Mouse (Mus musculus) v-Abl transformed pro-B cells (cell line): Measurements from ENCODE around the gene Vwa8.

ENCODE experiments used
- in situ Hi-C, 2 experiments: fragments of 400-800 bp; cut with MboI; formaldehyde crosslinking; loops; one replicate each; pipeline ENCODE4 v1.15.1; 2025; ENCODE audit not compliant: unreplicated experiment in 2 of 2

Gene Vwa8

GRCm38 (mm10) chr14:79161741-79162140 is 312.9 kb downstream of the Vwa8 start:
- in situ Hi-C loops, result loop anchor here in 1 of 2 experiments (5.0 to 10.0 kb wide), 2 partner anchors 34 to 133 kb away; no protein-coding TSS in a partner anchor

GRCm38 (mm10) chr14:79162678-79163077 is 313.8 kb downstream of the Vwa8 start:
- in situ Hi-C loops, result loop anchor here in 1 of 2 experiments (5.0 to 10.0 kb wide), 2 partner anchors 35 to 132 kb away; no protein-coding TSS in a partner anchor

- in situ Hi-C loops, result loop anchor here in 1 of 2 experiments (5.0 to 10.0 kb wide), 2 partner anchors 37 to 130 kb away; no protein-coding TSS in a partner anchor
Observed at GRCm38 (mm10) chr14:79164334-79164733, 315.5 kb downstream of the Vwa8 start.

- in situ Hi-C loops, result loop anchor here in 1 of 2 experiments (5.0 to 10.0 kb wide), 2 partner anchors 38 to 130 kb away; no protein-coding TSS in a partner anchor
Observed at GRCm38 (mm10) chr14:79164925-79165324, 316.1 kb downstream of the Vwa8 start.

GRCm38 (mm10) chr14:79174526-79174925 is 325.7 kb downstream of the Vwa8 start:
- in situ Hi-C loops, result no loop called here

- in situ Hi-C loops, result no loop called here
Observed at GRCm38 (mm10) chr14:79177754-79178153, 328.9 kb downstream of the Vwa8 start.

GRCm38 (mm10) chr14:79178247-79178646 is 329.4 kb downstream of the Vwa8 start:
- in situ Hi-C loops, result no loop called here

GRCm38 (mm10) chr14:79180078-79180730 is 331.4 kb downstream of the Vwa8 start:
- in situ Hi-C loops, result no loop called here

GRCm38 (mm10) chr14:79181748-79182147 is 332.9 kb downstream of the Vwa8 start:
- in situ Hi-C loops, result no loop called here

- in situ Hi-C loops, result no loop called here
Observed at GRCm38 (mm10) chr14:79182801-79183200, 333.9 kb downstream of the Vwa8 start.

GRCm38 (mm10) chr14:79183261-79183660 is 334.4 kb downstream of the Vwa8 start:
- in situ Hi-C loops, result no loop called here

GRCm38 (mm10) chr14:79184071-79184470 is 335.2 kb downstream of the Vwa8 start:
- in situ Hi-C loops, result no loop called here

GRCm38 (mm10) chr14:79185018-79185685 is 336.3 kb downstream of the Vwa8 start:
- in situ Hi-C loops, result no loop called here

GRCm38 (mm10) chr14:79186976-79187375 is 338.1 kb downstream of the Vwa8 start:
- in situ Hi-C loops, result no loop called here

- in situ Hi-C loops, result no loop called here
Observed at GRCm38 (mm10) chr14:79196711-79197110, 347.9 kb downstream of the Vwa8 start.

GRCm38 (mm10) chr14:79198066-79198465 is 349.2 kb downstream of the Vwa8 start:
- in situ Hi-C loops, result no loop called here

GRCm38 (mm10) chr14:79200133-79200891 is 351.5 kb downstream of the Vwa8 start:
- in situ Hi-C loops, result no loop called here

GRCm38 (mm10) chr14:79200892-79201285 is 352.0 kb downstream of the Vwa8 start:
- in situ Hi-C loops, result no loop called here

GRCm38 (mm10) chr14:79202722-79203362 is 354.0 kb downstream of the Vwa8 start:
- in situ Hi-C loops, result no loop called here

- in situ Hi-C loops, result no loop called here
Observed at GRCm38 (mm10) chr14:79203496-79204158, 354.8 kb downstream of the Vwa8 start.
